Comparison of ENCODE assay signal across 34 mouse cellular contexts in the genomic region with DNA sequence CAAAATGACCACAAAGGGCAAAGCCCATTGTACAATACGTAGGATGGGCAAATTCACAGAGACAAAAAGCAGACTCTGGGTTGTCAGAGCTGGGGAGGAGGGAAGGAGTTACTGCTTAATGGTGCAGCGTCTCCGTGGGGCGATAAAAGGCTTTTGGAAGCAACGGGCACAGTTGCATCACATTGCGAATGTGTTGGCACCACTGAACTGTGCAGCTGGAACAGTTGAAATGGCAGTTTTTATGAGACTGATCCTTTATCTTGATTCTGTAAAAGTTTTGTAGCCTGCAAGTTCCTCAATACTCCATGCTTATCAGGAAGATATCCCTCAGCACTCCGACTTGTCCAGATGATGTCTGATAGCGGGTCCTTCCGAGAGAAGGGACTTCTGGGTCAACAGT. TPM values are rescaled to one million over a fixed set of nuclear protein-coding genes. Genes with fewer than 3 reads are reported as not detected.
"Had no signal": no experiment of that assay in that cellular context is flagged by ENCODE, and none has a peak within 500 bp of the region (broad histone marks: within the 10 kb centered on the region; RNA-seq: fewer than 3 reads in every experiment).

No protein-coding gene starts in this region.

- H3K36me3 ChIP-seq: heart, embryonic 10.5 days; heart, embryonic 12.5 days; hindbrain, embryonic 10.5 days; hindbrain, embryonic 12.5 days; hindbrain, embryonic 15.5 days; limb, embryonic 10.5 days; limb, embryonic 12.5 days; liver, embryonic 12.5 days had no signal

- H3K4me1 ChIP-seq: liver, embryonic 12.5 days had no signal

- H3K4me3 ChIP-seq: gastrocnemius, adult 2 months; heart, embryonic 10.5 days; heart, embryonic 12.5 days; hindbrain, embryonic 10.5 days; hindbrain, embryonic 12.5 days; hindbrain, embryonic 15.5 days; layer of hippocampus, adult 2 months; left cerebral cortex, adult 2 months; limb, embryonic 10.5 days; limb, embryonic 12.5 days; liver, embryonic 12.5 days had no signal

- H3K27ac ChIP-seq: gastrocnemius, adult 2 months; hindbrain, embryonic 10.5 days; hindbrain, embryonic 12.5 days; hindbrain, embryonic 15.5 days; hindbrain, postnatal 0 days; layer of hippocampus, adult 2 months; left cerebral cortex, adult 2 months; limb, embryonic 10.5 days; limb, embryonic 12.5 days; liver, embryonic 12.5 days had no signal

- DNase-seq: gastrocnemius, adult 2 months; gastrocnemius, postnatal 10 days; gastrocnemius, postnatal 25 days; heart, adult 18-20 months; heart, postnatal 4 days; kidney, adult 18-20 months; kidney, adult 8-10 months; kidney, postnatal 10 days; kidney, postnatal 25 days; kidney, postnatal 4 days had no signal

- ATAC-seq: hindbrain, postnatal 0 days; intestine, embryonic 16.5 days; liver, embryonic 12.5 days had no signal

- H3K27me3 ChIP-seq: heart, embryonic 12.5 days; hindbrain, embryonic 12.5 days; hindbrain, embryonic 15.5 days had no signal

- H3K9ac ChIP-seq: heart, embryonic 12.5 days; hindbrain, embryonic 12.5 days; hindbrain, embryonic 15.5 days; limb, embryonic 12.5 days; liver, embryonic 12.5 days had no signal

- H3K4me2 ChIP-seq: heart, embryonic 12.5 days; hindbrain, embryonic 12.5 days; hindbrain, embryonic 15.5 days; limb, embryonic 12.5 days; liver, embryonic 12.5 days had no signal

- H3K9me3 ChIP-seq: heart, embryonic 10.5 days; heart, embryonic 12.5 days; hindbrain, embryonic 10.5 days; hindbrain, embryonic 12.5 days; hindbrain, embryonic 15.5 days; limb, embryonic 10.5 days; limb, embryonic 12.5 days; liver, embryonic 12.5 days had no signal

RNA-seq across cellular contexts. Expression of a gene that starts 15.4 kb away (rescaled TPM):
- total RNA-seq: gastrocnemius, adult 2 months; gastrocnemius, postnatal 10 days; gastrocnemius, postnatal 25 days; gastrocnemius, postnatal 4 days; granulocyte monocyte progenitor cell, adult 5-6 weeks; heart, adult 18-20 months; heart, adult 8-10 months; heart, postnatal 10 days; heart, postnatal 25 days; heart, postnatal 4 days; hindbrain, postnatal 0 days; liver, adult 2 months had no signal
- polyA plus RNA-seq: heart, embryonic 10.5 days; heart, embryonic 12.5 days; heart, embryonic 14.5 days; heart, embryonic 16.5 days; hindbrain, embryonic 10.5 days; hindbrain, embryonic 12.5 days; hindbrain, embryonic 15.5 days; intestine, embryonic 14.5 days; intestine, embryonic 16.5 days; kidney, embryonic 14.5 days; kidney, embryonic 16.5 days; limb, embryonic 10.5 days; limb, embryonic 12.5 days; limb, embryonic 14.5 days; liver, adult 2 months; liver, embryonic 12.5 days had no signal

RNA-seq across cellular contexts. Expression of a gene that starts 25.5 kb away (rescaled TPM):
- polyA plus RNA-seq: limb, embryonic 10.5 days; limb, embryonic 12.5 days had no signal

RNA-seq across cellular contexts. Expression of a gene that starts 45.5 kb away (rescaled TPM):
- total RNA-seq: gastrocnemius, adult 2 months; gastrocnemius, postnatal 10 days; gastrocnemius, postnatal 25 days; heart, adult 18-20 months; heart, adult 8-10 months; heart, postnatal 25 days; hindbrain, postnatal 0 days; liver, adult 2 months had no signal
- polyA plus RNA-seq: heart, embryonic 12.5 days; heart, embryonic 14.5 days; hindbrain, embryonic 10.5 days; hindbrain, embryonic 15.5 days; hindbrain, postnatal 0 days; intestine, embryonic 16.5 days; liver, adult 2 months; liver, embryonic 12.5 days had no signal
